Mouse (Mus musculus) lung, postnatal 25 days (tissue): ENCODE measurements around the gene B3galt1.
A peak's percentile ranks its signal among the peaks of the same experiment; 100 is the strongest.

Experiments used
- DNase-seq: peaks from one replicate; pipeline ENCODE4 v3.0.0; 2022; ENCODE audit warnings: low spot score

B3galt1 gene

DNA sequence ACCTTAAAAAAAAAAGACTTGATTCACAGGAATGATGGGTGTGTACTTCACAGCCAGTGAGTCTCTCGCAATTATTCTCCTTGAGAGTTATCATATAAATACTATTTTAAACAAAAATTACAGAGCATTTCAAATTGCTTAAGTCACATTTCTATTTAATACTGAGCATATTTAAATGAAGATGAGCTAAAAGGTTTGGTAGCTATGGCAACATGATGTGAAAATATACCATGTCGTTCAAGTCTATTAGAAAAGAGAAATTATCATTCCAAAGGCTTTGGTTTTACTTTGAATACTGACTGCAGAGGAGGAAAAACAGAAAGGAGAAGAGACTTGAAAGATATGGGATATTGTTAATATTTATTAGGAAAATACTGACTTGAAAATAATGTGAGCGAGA lies 366.3 kb downstream of the B3galt1 start:
- no peak for DNase-seq

DNA sequence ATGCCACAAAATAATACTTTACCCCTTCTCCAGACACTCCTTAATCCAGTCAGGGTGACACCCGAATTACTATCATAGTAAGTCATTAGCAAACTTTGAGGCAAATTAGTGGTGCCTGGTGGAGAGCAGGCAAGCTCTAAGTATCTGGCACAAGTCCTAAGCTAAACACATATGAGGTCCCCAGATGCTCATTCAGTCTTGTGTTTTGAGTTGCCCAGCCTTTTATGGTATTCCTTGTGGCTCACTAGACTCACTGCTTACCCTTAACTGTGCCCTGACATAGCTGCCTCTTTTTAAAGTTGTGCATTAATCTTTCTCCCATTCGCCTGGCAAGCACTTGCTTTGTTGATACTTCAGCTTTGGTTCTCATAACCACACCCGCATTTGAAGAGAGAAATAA lies 382.7 kb downstream of the B3galt1 start:
- DNase-seq, result no peak

DNA sequence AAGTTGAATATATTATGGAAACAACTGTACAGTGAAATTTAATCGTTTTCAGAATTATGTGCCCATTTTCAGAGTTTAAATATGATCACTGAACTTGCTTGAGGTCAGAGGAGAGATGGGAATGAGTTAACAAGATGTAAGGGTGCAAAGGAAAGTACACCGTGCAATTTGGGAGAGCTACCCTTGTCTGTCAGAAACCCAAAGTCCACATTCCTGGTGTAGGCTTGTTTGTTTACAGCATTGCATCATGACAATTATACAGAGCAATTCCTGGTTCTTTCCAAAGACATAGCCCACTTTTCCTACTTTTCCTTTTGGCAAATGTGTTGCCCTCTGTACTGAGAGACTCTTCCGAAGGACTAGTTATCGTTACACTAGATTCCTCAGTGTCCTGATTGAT lies 390.5 kb downstream of the B3galt1 start:
- DNase-seq, result no peak

DNA sequence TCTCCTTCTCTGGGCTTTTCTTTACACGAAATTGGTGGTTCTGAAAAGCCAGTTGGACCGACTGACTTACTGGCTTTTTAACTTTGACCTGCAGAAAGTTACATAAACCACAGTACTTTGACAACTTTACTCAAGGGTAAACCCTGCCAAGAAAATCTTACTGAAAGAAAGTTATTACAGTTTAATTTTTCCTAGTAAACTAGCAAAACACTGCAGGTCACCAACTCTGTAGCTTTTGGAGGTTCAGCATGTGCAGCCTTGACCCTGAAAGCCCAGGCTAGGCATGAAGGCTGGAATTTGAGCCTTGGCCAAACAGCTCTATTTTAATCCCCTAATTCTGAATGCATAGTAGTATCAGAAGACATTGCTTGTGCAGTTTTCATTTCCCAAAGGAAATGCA lies 391.9 kb downstream of the B3galt1 start:
- DNase-seq, result no peak

DNA sequence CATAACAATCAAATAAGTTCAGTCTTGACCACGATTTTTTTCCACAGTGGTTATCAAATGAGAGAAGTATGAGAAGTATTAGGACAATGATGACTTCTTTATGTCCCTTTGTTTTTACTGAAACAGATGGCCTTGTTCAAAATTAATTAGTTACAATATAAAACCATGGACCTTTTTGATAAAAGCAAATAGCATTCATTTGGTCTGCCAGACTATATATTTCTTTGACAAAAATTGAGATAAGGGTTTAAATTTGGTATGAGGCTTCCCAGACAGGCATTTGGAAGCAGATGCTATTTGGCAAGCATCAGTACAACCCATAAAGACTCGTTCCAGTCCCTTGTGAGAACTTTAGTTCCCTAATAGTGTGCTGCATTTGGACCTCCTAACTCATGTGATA lies 395.0 kb downstream of the B3galt1 start:
- DNase-seq, result no peak

DNA sequence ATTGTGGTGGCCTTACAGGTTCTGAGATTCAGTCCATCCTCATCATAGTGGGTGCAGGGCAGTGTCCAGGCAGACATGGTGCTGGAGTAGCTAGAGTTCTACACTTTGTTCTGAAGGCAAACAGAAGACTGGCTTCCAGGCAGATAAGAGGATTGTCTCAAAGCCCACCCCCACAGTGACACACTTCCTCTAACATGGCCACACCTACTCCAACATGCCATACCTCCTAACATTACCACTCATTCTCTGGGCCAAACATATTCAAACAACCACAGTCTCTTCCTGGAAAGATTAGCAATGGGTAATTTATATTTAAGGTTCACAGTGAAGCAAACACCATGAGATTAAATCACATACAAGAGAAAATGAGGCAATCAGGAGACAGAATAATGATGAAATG lies 403.1 kb downstream of the B3galt1 start:
- DNase-seq, result no peak

DNA sequence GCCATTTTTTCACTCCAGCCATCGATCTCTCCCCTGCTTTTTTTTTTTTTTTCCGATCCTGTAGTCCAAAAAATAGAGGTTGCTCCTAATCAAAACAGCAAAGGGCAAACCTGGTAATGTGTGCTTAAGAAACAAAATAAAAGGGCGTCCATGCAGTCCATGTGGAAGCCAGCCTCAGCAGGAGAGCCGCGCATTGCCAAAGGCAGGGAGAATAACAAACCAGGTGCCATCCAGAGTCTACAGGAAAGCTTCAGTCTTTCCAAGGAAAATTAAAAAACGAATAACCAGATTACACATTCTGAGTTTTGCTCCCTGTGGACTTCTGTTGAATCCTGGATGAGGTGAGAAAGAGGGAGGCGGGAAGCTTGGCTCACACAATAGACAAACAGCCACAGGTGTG lies 405.4 kb downstream of the B3galt1 start:
- DNase-seq, result no peak

DNA sequence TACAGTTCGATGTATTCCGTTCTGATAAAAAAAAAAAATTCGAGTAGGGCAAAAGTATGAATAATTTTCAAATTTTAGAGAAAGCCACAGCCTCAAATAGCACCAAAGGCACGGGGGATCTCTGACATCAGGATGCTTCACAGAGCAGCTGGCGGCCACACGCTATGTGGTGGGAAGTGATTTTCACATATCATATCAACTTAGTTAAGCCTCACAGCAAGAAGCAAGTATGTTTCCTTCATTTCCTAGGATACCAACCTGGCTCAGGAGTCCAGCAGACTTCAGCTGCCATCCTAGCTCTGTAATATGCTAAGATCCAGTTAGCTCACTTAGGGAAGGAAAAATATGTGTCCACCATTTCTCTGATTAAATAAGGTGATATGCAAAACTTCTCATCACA lies 405.9 kb downstream of the B3galt1 start:
- no peak for DNase-seq

DNA sequence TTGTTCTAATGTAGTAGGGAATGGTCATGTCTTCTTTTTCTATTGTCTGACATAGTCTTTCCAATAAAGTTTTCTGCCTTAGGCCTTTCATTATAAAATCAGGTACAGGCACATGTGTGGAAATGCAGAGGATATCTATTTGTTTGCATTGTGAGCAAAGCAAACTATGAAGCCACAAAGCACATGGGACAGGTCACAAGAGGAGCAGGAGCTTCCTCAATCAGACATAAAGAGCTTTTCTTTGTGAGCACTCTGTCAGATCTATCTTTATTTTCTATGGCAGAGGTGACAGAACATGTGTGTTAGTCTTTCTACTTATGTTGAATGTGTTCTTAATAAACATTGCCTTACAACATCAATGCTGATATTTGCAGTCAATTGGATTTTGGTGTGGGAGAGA lies 410.1 kb downstream of the B3galt1 start:
- no peak for DNase-seq

DNA sequence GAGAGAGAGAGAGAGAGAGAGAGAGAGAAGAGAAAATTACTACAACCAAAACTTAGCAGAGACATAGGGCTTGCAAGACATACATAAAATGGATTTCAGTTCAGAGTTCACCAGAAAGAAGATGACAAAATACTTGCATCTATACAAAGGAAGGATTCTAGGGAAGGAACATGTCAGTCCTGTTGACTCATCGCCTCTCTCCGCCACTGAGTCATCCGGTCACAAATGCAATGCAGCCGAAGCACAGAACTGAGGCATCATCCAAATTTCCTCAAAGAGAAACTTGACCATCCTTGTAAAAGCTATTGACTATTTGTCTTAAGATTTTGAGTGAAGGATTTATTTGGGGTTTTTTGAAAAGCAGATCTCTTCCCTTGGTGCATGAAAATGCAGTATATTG lies 410.8 kb downstream of the B3galt1 start:
- DNase-seq, result no peak

DNA sequence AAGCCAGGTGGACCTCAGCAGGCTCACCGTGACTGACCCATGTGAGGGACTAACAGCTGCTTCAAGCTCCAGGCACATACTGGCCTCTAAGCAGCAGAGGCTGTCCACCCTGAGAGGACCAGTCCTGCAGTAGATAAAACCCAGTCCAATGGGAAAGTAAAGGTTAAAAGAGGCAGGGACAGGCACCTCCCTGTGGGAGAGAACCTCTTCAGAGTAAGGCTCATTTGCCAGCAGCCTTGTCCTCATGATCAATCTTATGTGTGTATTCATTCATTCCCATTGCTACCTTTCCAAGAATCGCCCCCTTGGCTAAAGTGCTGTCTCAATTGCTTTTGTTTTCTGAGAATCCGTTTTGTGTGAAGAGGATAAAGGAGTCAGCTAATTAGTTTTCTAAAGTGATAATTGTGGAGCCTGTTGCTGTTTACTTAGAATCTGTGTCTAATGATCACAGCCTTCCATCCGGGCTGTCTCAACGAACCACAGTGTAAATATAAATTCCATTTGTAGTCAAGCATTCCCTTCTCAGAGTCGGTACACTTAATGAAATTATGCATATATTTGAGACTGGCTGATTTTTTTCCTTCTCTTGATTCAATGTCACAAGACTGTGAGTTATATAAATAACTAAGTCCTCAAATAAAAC lies 412.1 kb downstream of the B3galt1 start:
- DNase-seq, result no peak

DNA sequence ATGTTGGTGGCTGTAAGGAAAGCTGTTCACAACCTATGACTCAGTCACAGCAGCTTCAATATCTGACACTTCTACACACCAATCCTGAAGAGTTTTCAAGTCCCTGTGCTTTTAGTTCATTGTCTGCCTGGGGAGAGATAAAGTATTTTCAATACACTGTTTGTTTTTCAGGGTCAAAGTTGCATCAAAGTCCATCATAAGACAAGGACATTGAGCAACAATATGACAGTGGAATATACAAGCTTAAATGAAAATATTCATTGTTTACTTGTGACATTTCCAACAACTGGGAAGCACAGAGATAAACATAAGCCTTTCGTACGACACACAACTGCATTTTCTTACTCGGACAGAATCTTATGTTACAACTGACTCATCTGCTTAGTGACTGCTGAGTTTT lies 417.9 kb downstream of the B3galt1 start:
- no peak for DNase-seq

DNA sequence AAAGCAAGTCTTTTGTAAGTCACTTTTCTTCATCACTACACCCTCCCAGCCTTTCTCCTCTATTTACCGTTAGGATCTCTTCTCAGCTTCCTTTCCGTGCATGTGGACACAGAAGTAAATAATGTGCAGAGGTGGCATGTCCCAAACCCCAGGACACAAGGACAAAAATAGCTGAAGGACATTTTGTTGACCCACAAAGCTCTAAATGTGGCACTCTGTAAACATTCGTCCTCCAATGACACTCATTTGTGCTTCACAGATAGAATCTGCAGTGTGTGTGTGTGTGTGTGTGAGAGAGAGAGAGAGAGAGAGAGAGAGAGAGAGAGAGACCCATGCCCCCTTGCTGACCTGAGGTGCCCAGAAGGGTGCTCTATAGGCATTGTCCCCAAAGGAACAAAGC lies 419.5 kb downstream of the B3galt1 start:
- no peak for DNase-seq

DNA sequence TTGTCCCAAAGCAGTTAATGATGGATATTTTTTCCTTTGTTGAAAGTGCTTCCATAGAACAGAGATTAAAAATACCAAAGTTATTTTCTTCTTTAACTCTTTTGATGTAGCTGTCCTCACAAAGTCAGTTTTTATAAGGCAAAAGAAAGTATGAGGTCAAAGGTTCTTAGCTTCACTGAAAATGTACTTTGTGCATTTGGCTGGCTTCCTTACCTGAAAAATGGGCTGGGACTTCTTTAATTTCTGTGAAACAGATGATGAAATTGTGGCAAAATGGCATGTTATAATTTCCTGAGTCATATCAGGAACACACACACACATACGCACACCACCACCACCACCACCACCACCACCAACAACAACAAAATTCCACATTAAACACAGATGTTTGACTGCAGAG lies 427.8 kb downstream of the B3galt1 start:
- no peak for DNase-seq

DNA sequence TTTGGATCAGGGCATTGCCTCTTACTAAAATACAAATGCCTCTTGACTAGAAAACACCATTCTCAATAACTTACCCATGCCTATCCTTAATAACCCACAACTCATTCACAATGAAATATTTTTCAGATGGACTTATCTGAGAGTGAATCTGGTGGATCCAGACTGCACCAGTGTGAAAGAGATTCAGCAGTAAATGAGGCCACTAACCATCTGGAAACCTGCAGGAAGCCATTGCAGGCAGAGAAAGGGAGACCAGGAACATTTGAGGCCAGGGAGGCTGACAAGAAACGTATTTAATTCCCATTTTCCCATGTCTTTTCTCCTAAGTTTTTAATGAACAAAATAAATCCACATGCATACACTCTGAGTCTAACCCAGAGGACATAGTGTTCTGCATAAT lies 437.4 kb downstream of the B3galt1 start:
- DNase-seq, result no peak

DNA sequence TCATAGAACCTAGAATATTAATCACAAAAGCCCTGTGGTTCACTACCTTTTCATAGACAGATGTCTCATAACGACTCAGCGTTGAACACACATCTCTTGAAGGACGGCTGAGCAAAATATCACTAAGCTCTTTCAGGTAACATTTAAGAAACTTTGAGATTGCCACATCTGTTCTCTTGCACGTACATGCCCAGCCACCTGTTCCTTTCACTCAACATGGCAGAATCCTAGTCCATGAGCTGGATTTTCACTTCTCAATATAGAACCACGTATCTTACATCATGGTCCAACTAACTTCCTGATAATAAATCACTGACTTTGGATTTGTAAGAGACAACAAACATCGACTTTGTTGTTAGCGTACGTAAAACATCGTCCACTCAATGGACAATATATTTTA lies 439.5 kb downstream of the B3galt1 start:
- DNase-seq, result no peak

DNA sequence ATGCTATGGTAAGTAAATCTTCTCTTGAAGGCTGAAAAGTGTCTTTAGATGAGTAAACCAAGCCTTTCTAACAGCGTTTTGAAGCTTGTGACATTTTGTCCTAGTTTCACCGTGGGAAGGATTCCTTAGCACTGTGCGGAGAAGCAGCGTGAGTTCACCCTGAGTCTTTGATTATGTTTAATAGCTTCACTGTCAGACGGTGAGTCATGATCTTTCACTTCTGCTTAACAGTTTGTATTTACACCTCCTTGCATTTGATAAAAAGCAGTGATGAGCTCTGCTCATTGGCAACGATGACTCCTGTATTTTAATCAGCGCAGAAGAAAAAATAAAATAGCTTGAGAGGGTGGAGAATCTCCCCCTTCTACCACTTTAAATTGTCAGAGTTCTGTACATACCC lies 440.0 kb downstream of the B3galt1 start:
- no peak for DNase-seq

DNA sequence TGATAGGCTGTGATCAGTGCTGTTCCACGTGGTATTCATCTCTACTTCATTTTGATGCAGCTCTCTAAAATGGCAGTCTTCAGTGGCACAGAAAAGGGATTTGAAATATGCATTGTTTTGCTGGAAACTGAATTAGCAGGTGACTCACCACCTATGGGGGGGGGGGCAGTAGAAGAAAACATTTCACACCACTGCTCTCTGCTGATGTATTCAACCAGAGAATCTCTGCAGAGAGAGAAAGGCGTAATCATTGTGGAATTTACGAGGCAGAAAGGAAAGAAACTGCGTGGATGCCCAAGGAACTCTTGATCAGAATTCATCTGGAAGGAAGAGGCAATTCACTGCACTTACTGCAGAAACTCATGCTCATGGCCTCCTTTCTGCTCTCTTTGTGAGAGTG lies 445.7 kb downstream of the B3galt1 start:
- DNase-seq, result no peak

DNA sequence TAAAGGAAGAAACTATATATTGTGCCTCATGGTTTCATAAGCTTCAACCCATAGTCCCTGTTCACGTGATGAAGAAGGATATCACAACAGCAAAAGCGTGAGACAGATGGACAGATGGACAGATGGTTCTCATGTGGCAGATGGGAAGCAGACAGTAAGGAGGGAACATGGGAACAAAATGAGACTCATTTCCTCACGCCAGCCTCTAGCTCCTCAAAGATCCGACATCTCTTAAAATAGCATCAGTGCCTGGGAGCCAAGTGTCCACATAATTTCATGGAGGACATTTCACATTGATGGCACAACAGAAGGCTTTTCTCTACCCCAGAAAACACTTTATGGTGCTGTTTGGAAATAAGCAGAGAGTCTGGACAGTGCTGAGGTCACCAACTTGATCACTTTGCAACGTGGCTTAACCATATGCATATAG lies 454.6 kb downstream of the B3galt1 start:
- DNase-seq, result no peak

DNA sequence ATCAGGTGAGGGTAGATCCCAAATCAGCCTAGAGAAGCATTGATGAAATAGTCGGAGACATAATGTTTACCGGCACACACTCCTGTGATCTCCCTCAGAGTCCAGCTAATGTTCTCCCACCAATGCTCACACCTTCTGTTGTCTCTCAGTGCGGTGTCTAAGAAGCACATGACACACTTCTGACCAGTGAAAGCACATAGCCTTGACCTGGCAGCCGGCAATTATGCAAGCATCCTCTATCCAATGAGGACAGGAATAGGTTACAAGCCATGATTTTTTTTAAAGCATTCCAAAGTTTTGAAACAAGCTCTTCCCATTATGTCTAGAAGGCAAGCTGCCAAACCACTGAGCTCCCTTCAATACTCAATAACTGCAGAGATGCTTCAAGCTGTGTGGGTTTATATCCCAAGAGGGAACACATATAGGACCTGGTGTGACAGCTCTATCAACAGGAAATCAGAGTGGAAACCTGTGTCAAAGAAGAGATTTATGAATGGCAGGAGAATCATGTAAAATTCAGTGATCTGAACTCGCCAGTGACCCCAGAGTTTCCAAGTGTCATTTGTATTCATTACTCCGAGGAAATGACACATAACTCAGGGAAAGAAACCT lies 456.0 kb downstream of the B3galt1 start:
- no peak for DNase-seq

DNA sequence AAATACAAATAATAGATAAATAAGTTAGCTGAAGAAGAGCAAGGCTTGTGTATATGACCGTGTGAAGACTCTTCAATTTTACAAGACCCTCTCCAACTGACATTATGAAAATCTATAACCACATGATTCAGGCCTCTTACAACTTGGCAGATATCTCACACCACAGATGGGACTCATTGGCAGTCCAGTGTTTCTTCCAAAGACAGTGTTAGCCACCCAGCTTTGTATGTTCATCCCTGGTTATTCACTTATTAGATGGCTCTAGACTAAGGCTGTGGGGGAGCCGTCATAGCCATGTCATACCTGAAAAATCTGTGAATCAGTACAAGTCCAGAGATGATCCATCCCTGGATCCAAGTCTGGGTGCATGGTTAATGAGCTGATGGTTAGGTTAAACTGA lies 463.1 kb downstream of the B3galt1 start:
- DNase-seq, result no peak

DNA sequence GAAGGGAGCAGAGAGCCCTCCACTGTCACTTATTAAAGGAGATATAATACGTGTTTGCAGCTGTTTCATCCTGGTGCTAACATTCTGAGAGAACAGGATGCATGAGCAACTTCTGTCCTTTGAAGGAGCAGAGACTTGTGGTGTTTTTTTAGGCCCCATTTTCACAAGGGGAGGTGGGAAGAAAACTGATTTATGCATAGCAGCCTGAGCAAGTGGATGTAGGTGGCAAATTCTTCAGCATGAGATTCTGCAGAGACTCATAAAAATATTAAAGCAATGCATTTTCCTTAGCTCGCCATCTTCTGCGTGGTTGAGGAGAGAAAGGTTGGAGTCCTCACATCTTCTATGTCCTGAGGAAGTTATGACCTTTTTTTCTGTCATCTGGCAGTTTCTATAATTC lies 469.0 kb downstream of the B3galt1 start:
- no peak for DNase-seq

DNA sequence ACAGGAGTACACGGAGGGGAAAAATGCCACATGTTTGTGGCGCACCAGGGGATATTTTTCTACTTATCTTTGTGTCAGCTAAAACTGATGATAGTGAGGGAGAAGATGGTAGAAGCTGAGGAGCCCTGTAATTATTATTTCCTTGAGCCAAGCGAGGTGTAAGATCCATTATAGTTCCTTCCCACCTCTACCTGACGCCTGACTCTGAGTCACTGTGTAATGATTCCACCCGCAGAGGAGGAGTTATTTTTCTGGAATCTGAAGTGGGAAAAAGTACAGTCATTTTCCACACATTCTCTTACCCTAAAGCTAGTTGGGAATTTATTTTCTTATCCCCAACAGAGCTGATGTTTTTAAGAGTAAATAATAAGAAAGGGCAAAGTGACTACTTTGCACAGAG lies 475.1 kb downstream of the B3galt1 start:
- no peak for DNase-seq

DNA sequence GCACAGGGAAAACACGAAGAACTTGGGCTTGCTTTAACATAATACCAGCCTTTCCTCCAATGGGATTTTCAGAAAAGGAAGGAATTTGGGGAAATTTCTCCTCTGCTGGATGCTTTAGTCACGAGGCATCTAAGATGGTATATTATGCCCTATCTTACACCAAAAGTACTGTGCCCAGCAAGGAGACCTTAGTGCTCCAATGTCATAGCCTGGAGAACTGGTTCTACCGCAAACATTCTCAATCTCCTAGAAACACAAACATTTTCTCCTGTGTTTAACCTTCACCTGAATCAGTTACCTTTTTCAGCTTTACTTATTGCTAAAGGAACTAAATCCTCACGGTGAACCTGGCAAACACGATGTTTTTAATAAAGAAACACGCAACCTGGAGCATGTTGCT lies 486.8 kb downstream of the B3galt1 start:
- DNase-seq, result peak; percentile 15
